ENCODE assay signal across 20 mouse cellular contexts in genomic region chr4:126872717-126873116, GRCm38 (mm10).
DNase-seq lines count a peak whose midpoint lies in the region; ATAC-seq and TF ChIP-seq lines count a peak whose summit lies in the region.
"Had no signal": no experiment of that assay in that cellular context is flagged by ENCODE, and none has a peak within 500 bp of the region (broad histone marks: within the 10 kb centered on the region; RNA-seq: fewer than 3 reads in every experiment).

No protein-coding gene starts in this region.

- peak; percentile 52; the same call in 1 of the 2 replicates for ATAC-seq in megakaryocyte progenitor cell, adult 5-6 weeks (replicated peaks; ENCODE audit: poor library complexity)
- ATAC-seq: forebrain, embryonic 15.5 days; inflammation-experienced regulatory T-cells, adult 6 months had no signal

- WGBS in thymus, adult 2 months, result 85% methylated on average over 7 of the region's 7 CpGs

- no peak for TF ChIP-seq CTCF in thymus, adult 2 months (IDR thresholded peaks at IDR 0.05; ENCODE audit: borderline replicate concordance, control insufficient read depth, extremely low read depth, insufficient read depth, low read length, poor library complexity)

- TF ChIP-seq POLR2A in thymus, adult 2 months (IDR thresholded peaks at IDR 0.05; ENCODE audit: control insufficient read depth, extremely low read depth, insufficient read depth, low read length, poor library complexity), result no peak

- no peaks in the 10 kb centered on the region for H3K27me3 ChIP-seq in thymus, adult 2 months (ENCODE audit: control insufficient read depth, insufficient read depth, low read length)
- H3K27me3 ChIP-seq: forebrain, embryonic 15.5 days; heart, embryonic 12.5 days; hindbrain, embryonic 13.5 days; limb, embryonic 12.5 days; liver, embryonic 13.5 days; stomach, embryonic 15.5 days had no signal

- DNase-seq in kidney, postnatal 4 days, result peak; percentile 16 to 22
- DNase-seq in kidney, adult 8-10 months, result no peak
- DNase-seq in Muller cell, postnatal 12 days (ENCODE audit: inconsistent ontology term), result peak; percentile 72
- DNase-seq in fibroblast of lung, adult 2 months (ENCODE audit: low read depth), result peak; percentile 59
- no peak for DNase-seq in gastrocnemius, postnatal 10 days
- no peak for DNase-seq in thymus, adult 2 months
- DNase-seq: cerebellum, adult 2 months; gastrocnemius, postnatal 25 days; heart, postnatal 14 days; liver, embryonic 13.5 days; retina, postnatal 1 day; thymus, adult 18-20 months had no signal

- no peaks in the 10 kb centered on the region for H3K4me1 ChIP-seq in thymus, adult 2 months (replicated peaks; ENCODE audit: control insufficient read depth, insufficient read depth, low read length)
- H3K4me1 ChIP-seq: forebrain, embryonic 15.5 days; heart, embryonic 12.5 days; hindbrain, embryonic 13.5 days; limb, embryonic 12.5 days; liver, embryonic 13.5 days; midbrain, embryonic 10.5 days; stomach, embryonic 15.5 days had no signal

- H3K27ac ChIP-seq in thymus, adult 2 months (ENCODE audit: control insufficient read depth, insufficient read depth, low read length), result no peak overlapping the region
- H3K27ac ChIP-seq: forebrain, embryonic 15.5 days; hindbrain, embryonic 13.5 days; limb, embryonic 12.5 days; liver, embryonic 13.5 days; midbrain, embryonic 10.5 days; stomach, embryonic 15.5 days had no signal

- H3K36me3 ChIP-seq in thymus, adult 2 months (ENCODE audit: control insufficient read depth, insufficient read depth, low read length), result peaks cover 4% of the 10 kb centered on the region; the same call in 1 of the 2 replicates

- no peak overlapping the region for H3K4me3 ChIP-seq in thymus, adult 2 months (ENCODE audit: control insufficient read depth, insufficient read depth, low read length)
- H3K4me3 ChIP-seq: forebrain, embryonic 15.5 days; heart, embryonic 12.5 days; hindbrain, embryonic 13.5 days; limb, embryonic 12.5 days; liver, embryonic 13.5 days; midbrain, embryonic 10.5 days; stomach, embryonic 15.5 days had no signal

Comparison
In these comparisons a context has a peak if more than half of its experiments do, and no peak if none do; other contexts are left out.
1. DNase-seq: peak in kidney, postnatal 4 days (2 of 2), Muller cell, postnatal 12 days (single experiment) and fibroblast of lung, adult 2 months (single experiment); none in kidney, adult 8-10 months (0 of 2), gastrocnemius, postnatal 10 days (single experiment) and thymus, adult 2 months (single experiment).